Mouse (Mus musculus) cerebellum, postnatal 4 days (tissue): ENCODE measurements around the gene Rab3ip.

Source experiments
- DNase-seq, 2 experiments: peaks; one replicate each; pipeline ENCODE4 v3.0.0; 2022; ENCODE audit warnings: low spot score in 2 of 2, mixed read lengths in 1 of 2

Gene Rab3ip

DNA sequence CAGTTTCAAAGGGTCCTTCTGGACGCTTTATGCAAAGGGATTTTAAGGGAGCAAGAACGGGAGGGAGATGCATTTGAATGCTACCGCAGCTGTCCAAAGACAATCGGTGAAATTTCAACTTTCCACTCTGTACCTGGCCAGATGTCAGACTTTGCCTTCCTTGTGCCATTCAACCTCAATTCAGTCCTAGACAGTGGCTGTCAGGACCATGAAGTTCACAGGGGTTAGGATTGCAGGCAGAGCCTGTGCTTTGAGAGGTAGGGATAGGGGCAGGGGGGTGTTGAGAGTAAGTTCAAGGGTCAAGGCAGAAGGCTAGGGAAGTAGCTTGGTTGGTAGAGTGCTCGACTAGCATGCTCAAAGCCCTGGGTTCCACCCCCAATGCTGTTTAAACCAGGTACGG, 79.8 kb downstream of the Rab3ip start:
- no peak for DNase-seq
